Mouse (Mus musculus) E14TG2a.4 (cell line): ENCODE measurements around the gene Slc19a1.
A peak's percentile ranks its signal among the peaks of the same experiment; 100 is the strongest.

Source experiments
- H3K27me3 ChIP-seq: 2 replicates; pipeline ENCODE4 v1.6.1; 2014; ENCODE audit warnings: low read length, control low read depth; ENCODE audit not compliant: insufficient read depth
- H3K36me3 ChIP-seq: 2 replicates; pipeline ENCODE4 v1.6.1; 2014; ENCODE audit warnings: low read length, control low read depth; ENCODE audit not compliant: insufficient read depth
- H3K4me1 ChIP-seq: replicated peaks from 2 replicates; pipeline ENCODE4 v1.6.1; 2014; ENCODE audit warnings: low read depth, low read length, control low read depth
- H3K4me3 ChIP-seq: replicated peaks from 2 replicates; pipeline ENCODE4 v1.5.1; 2014; ENCODE audit warnings: mild to moderate bottlenecking, low read length
- H3K9me3 ChIP-seq: 2 replicates; pipeline ENCODE4 v1.6.1; 2014; ENCODE audit warnings: low read length, control low read depth
- CTCF ChIP-seq: conservative IDR thresholded peaks from 2 replicates; pipeline ENCODE4 v1.5.1; 2014; ENCODE audit warnings: low read length
- NANOG ChIP-seq: IDR thresholded peaks from 2 replicates; pipeline ENCODE4 v1.6.1; 2014; ENCODE audit warnings: borderline replicate concordance, low read length, mixed read lengths
- POU5F1 ChIP-seq: IDR thresholded peaks from 2 replicates; pipeline ENCODE4 v1.6.1; 2014; ENCODE audit warnings: low read length, borderline replicate concordance

Gene Slc19a1

DNA sequence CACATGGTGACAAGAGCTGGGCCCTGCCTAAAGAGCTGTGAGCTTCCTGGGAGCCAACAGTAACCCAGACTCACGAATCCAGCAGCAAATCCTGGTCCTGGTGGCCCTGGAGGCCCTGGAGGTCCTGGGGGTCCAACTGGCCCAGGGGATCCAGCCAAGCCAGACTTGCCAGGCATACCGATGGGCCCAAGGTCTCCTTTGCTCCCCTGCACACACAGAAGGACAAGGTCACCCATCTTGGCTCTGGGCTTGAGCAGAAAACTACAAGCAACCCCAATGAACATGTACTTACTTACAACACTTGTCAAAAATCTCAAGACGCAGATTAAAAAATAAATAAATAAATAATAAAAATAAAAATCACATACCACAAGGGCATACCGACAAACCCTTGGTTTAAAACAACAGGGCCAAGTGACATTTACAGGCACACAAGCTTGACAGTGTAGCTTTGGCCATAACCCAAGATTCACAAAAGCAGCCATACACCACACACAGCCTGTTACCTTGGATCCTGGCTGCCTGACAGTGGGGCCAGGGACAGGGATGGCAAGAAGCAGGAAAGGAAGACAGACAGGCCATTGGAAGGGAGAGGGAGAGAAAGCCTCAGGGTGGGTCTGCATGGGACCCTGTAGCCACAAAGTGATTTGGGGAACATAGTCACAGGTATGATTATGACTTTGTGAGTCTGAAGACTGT lies 42.4 kb downstream of the Slc19a1 start:
- peaks cover 100% of the 10 kb centered on the region for H3K36me3 ChIP-seq
- no peaks in the 10 kb centered on the region for H3K27me3 ChIP-seq
- no peak for TF ChIP-seq POU5F1
- TF ChIP-seq NANOG, result no peak
- no peak for TF ChIP-seq CTCF
- H3K9me3 ChIP-seq, result no peaks in the 10 kb centered on the region
- H3K4me3 ChIP-seq, result no peak overlapping the region
- peaks cover 8% of the 10 kb centered on the region for H3K4me1 ChIP-seq

DNA sequence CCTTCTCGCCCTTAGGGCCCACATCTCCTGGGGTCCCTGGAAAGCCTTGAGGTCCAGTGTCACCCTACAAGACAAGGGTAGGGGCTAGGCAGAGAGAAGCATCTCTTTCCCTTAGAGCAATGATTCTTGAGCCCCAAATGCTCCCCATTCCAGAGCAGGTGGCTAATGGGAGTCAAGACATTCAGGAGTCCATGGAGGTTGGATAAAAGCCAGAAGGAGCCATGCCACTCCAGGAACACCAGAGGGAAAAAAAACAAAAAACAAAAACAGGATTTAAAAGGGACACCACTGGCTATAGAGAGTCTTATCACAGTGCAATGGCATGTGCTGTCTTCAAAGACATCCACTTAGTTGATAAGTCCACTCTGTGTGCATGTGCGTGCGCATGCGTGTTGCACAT lies 46.4 kb downstream of the Slc19a1 start:
- TF ChIP-seq CTCF (no peak), POU5F1 (no peak), NANOG (no peak)
- Histone ChIP-seq H3K27me3 (no peaks in the 10 kb centered on the region), H3K4me1 (peaks cover 4% of the 10 kb centered on the region), H3K4me3 (no peak overlapping the region), H3K9me3 (no peaks in the 10 kb centered on the region), H3K36me3 (peaks cover 92% of the 10 kb centered on the region)

DNA sequence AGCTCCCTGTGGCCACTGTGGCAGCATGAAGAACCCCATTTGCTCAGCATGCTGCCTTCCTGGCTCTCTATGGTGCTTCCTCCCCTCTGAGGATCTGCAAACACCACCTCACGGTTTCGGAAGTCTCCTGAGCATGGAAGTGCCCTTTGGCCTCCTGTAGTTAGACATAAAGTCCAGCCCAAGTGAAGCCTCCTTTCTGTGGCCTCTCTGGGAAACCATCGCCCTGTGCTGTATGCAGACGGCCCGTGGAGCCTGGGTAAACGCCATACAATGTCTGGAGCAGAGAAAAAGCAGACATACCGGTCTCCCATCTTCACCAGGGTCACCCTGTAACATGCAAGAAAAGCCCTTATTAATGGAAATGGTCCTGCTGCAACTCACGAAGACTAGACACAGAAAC lies 46.9 kb downstream of the Slc19a1 start:
- H3K4me1 ChIP-seq, result peaks cover 4% of the 10 kb centered on the region
- H3K9me3 ChIP-seq, result no peaks in the 10 kb centered on the region
- no peaks in the 10 kb centered on the region for H3K27me3 ChIP-seq
- peaks cover 92% of the 10 kb centered on the region for H3K36me3 ChIP-seq
- no peak overlapping the region for H3K4me3 ChIP-seq
- no peak for TF ChIP-seq NANOG
- TF ChIP-seq POU5F1, result no peak
- no peak for TF ChIP-seq CTCF

DNA sequence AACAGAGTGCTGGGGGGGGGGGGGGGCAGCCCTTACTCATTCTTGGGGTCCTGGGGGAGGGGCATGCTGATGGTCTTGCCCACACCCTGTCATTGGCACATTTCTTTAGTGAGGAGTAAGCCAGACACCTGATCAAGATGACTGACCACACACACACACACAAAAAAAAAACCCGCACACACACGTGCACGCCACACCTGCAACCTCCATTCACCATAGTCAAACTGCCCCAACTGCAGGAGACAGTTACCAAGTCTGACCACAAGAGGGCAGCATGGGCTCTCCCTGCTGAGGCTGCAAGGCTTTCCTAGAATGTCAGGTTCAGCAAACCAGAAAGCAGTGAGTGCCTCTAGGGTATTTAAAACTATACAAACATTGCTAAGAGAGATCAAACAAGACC lies 50.4 kb downstream of the Slc19a1 start:
- Histone ChIP-seq H3K9me3 (no peaks in the 10 kb centered on the region), H3K27me3 (no peaks in the 10 kb centered on the region), H3K4me3 (no peak overlapping the region), H3K4me1 (peaks cover 4% of the 10 kb centered on the region), H3K36me3 (peaks cover 92% of the 10 kb centered on the region)
- peak; percentile 97 for TF ChIP-seq CTCF
- no peak for TF ChIP-seq POU5F1

DNA sequence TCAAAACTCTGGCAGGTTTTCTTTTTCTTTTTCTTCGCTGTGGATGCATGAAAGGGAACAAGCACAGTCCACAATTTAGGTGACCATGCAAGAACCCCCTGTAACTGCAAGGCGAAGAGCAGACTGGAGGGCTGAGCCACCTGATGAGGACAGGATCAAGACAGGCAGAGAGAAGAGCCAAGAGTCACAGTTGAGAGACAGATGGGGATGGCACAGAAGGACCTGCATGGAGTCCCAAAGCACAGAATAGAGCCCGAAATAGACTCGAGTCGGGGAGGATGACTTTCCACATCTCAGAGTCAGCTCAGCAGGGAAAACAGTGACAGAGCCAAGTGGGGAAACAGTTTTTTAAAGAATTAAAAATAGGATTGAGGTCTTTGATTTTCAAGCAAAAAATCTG lies 50.9 kb downstream of the Slc19a1 start:
- Histone ChIP-seq H3K36me3 (peaks cover 92% of the 10 kb centered on the region), H3K27me3 (no peaks in the 10 kb centered on the region), H3K9me3 (no peaks in the 10 kb centered on the region), H3K4me1 (peaks cover 4% of the 10 kb centered on the region), H3K4me3 (no peak overlapping the region)
- TF ChIP-seq POU5F1, result no peak
- TF ChIP-seq CTCF, result no peak
- no peak for TF ChIP-seq NANOG

DNA sequence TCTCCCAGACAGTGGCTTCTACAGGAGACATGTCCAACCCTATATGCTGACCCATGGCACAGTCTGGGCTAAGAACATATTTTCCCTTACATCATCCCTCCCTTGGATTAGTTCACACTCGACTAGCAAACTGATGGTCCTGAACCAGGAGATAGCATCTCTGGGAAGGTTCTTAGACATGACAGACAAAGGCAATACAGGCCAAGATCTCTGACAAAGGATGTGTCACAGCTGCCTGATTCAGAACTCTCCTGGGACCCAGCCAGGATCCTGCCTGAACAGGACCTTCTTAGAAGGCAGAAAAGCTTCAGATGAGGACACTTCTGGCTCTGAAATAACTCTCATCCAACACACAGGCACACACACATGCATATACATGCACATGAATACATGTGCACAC lies 52.5 kb downstream of the Slc19a1 start:
- H3K4me3 ChIP-seq, result no peak overlapping the region
- no peaks in the 10 kb centered on the region for H3K27me3 ChIP-seq
- H3K4me1 ChIP-seq, result peaks cover 10% of the 10 kb centered on the region
- H3K36me3 ChIP-seq, result peaks cover 92% of the 10 kb centered on the region
- TF ChIP-seq POU5F1, result no peak
- no peak for TF ChIP-seq CTCF
- no peak for TF ChIP-seq NANOG
- no peaks in the 10 kb centered on the region for H3K9me3 ChIP-seq

DNA sequence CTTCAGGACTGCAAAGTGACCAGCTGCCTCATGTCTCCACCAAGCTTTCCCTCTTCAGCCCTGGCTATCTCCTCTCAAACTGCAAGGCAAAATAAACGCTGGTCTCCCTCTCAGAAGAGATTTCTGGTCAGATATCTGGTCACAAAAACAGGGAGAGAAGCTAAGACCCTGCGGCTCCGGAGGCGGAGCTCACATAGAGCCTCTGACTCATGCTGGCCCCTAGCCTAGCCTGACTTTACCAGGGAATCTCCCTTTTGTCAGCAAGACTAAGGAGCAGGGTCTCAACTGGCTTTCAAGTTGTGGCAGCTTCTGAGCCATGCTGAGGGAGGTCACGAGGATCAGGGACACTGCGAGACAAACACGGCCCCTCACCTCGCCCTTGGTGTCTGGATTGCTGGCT lies 57.3 kb downstream of the Slc19a1 start:
- no peaks in the 10 kb centered on the region for H3K27me3 ChIP-seq
- no peak overlapping the region for H3K4me3 ChIP-seq
- TF ChIP-seq NANOG, result no peak
- no peak for TF ChIP-seq CTCF
- TF ChIP-seq POU5F1, result no peak
- peaks cover 97% of the 10 kb centered on the region for H3K36me3 ChIP-seq
- H3K4me1 ChIP-seq, result peaks cover 35% of the 10 kb centered on the region
- H3K9me3 ChIP-seq, result 0 out of 2 replicates have a peak, but pooled peaks cover 7% of the 10 kb centered on the region

DNA sequence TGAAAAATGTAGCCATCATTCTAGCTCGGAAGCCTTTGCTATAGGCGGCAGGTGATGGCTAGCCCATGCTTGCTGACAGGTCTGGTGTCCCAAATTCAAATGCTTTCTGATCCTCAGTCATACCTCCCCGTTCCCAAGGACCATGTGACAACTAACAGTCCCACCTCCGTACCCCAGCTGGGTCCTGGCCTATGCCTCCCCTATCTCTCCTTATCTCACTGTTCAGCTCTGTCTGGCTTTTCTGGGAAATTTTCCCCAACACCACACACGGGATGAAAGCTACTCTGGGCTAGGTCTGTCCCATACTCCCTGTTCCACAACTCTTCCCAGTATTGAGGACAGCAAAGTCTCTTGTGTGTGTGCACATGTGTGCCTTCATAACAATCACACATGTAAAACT lies 58.0 kb downstream of the Slc19a1 start:
- no peaks in the 10 kb centered on the region for H3K27me3 ChIP-seq
- H3K4me3 ChIP-seq, result no peak overlapping the region

More for the DNA sequence above, 58.0 kb downstream of the Slc19a1 start:
- peaks cover 41% of the 10 kb centered on the region for H3K4me1 ChIP-seq
- peaks cover 97% of the 10 kb centered on the region for H3K36me3 ChIP-seq
- TF ChIP-seq NANOG, result no peak
- TF ChIP-seq CTCF, result no peak
- TF ChIP-seq POU5F1, result no peak
- H3K9me3 ChIP-seq, result 0 out of 2 replicates have a peak, but pooled peaks cover 7% of the 10 kb centered on the region
